Mouse (Mus musculus) neural tube, embryonic 14.5 days (tissue): ENCODE data around the gene Zfp853. TPM values are rescaled to one million over a fixed set of nuclear protein-coding genes. Genes with fewer than 3 reads are reported as not detected.

Experiments used
- ATAC-seq: fragments of 200-750 bp; cut with Nextera tagmentation; 2 replicates; pipeline ENCODE4 v1.8.0; 2017; ENCODE audit warnings: low read depth, mild to moderate bottlenecking, moderate TSS enrichment, moderate library complexity
- H3K27ac ChIP-seq: fragments of 300-500 bp; sonication (generic); 2 replicates; pipeline ENCODE4 v1.5.1; 2014; ENCODE audit warnings: low read depth, mild to moderate bottlenecking, control low read depth, low read length, moderate library complexity, mixed read lengths
- H3K27me3 ChIP-seq: fragments of 300-500 bp; sonication (generic); 2 replicates; pipeline ENCODE4 v1.6.1; 2014; ENCODE audit warnings: low read length; ENCODE audit not compliant: control insufficient read depth, insufficient read depth
- H3K36me3 ChIP-seq: fragments of 300-500 bp; sonication (generic); 2 replicates; pipeline ENCODE4 v1.6.1; 2014; ENCODE audit warnings: low read length, mixed read lengths; ENCODE audit not compliant: control insufficient read depth, insufficient read depth
- H3K4me1 ChIP-seq: fragments of 300-500 bp; sonication (generic); 2 replicates; pipeline ENCODE4 v1.6.1; 2014; ENCODE audit warnings: low read length; ENCODE audit not compliant: control insufficient read depth, insufficient read depth
- H3K4me2 ChIP-seq: fragments of 300-500 bp; sonication (generic); 2 replicates; pipeline ENCODE4 v1.6.1; 2014; ENCODE audit warnings: mild to moderate bottlenecking, low read depth, low read length, control low read depth
- H3K4me3 ChIP-seq: fragments of 300-500 bp; sonication (generic); 2 replicates; pipeline ENCODE4 v1.5.1; 2014; ENCODE audit warnings: low read depth, low read length, control low read depth, mixed read lengths
- H3K9ac ChIP-seq: fragments of 300-500 bp; sonication (generic); replicated peaks from 2 replicates; pipeline ENCODE4 v1.6.1; 2014; ENCODE audit warnings: low read depth, mild to moderate bottlenecking, control low read depth, low read length, mixed read lengths
- H3K9me3 ChIP-seq: fragments of 300-500 bp; sonication (generic); 2 replicates; pipeline ENCODE4 v1.6.1; 2016; ENCODE audit warnings: low read length; ENCODE audit not compliant: control insufficient read depth
- WGBS: fragments of 180-500 bp; shearing (Covaris S2); extraction: QIAGEN DNeasy Blood & Tissue Kit; methylation state at CpG from one replicate; pipeline ENCODE4 v1.1.7; 2014; 5-methylcytosine and 5-hydroxymethylcytosine counted together
- polyA plus RNA-seq: library from polyadenylated mRNA; unstranded; fragments of >200 nt; fragmentation: Nextera tagmentation; extraction: Ambion mirVana; gene quantifications from 2 replicates; pipeline ENCODE4 v1.2.1, GENCODE M21; 2014

The Zfp853 gene
- polyA plus RNA-seq, 1 experiment from 2014 or later = 0.29 TPM

DNA sequence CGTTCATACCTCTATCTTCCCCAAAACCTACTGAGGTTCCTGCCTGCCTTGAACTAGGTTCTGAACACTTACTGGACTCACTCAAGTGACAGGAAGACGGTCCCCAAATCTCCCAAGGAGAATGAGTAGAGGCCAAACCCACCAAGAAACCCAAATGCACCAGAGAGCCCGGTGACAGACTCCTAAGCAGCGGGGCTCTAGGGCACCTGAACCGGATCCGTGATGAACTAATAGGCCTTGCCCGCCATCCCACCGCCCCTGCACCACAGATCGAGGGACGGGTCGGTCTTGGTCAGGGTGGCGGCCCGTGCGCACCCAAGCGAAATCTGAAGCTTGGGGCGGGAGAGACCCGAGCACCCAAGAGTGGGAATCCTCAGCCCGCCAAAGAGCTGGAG lies 40.6 kb downstream of the Zfp853 start:
- Histone ChIP-seq H3K4me3 (no peak overlapping the region), H3K27ac (no peak overlapping the region), H3K9me3 (no peaks in the 10 kb centered on the region), H3K4me2 (no peak overlapping the region), H3K9ac (no peak overlapping the region), H3K4me1 (peaks cover 10% of the 10 kb centered on the region), H3K36me3 (peaks cover 43% of the 10 kb centered on the region), H3K27me3 (peaks cover 48% of the 10 kb centered on the region)
- WGBS = 31% methylated on average over 18 of the region's 18 CpGs
- no peak for ATAC-seq

DNA sequence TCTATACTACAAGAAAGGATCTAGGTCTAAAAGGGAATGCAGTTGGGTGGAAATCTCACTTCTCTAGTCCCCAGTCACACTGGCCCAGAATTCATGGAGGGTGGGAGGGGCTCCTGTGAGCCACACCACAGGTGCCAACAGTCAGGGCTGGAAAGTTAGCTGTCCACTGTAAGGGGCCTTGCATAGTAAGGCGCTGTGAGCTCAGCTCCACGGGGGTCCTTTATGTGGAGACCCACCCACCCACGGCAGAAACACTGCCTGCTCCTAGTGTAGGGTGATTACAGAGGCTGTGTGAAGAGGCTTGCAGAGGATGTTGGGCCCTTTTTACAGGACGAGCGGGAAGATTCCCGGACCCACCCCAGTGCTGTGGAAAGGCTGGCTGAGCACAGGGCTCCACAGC lies 41.4 kb downstream of the Zfp853 start:
- Histone ChIP-seq H3K4me1 (peaks cover 10% of the 10 kb centered on the region), H3K4me3 (no peak overlapping the region), H3K36me3 (peaks cover 45% of the 10 kb centered on the region), H3K27me3 (peaks cover 40% of the 10 kb centered on the region), H3K4me2 (no peak overlapping the region), H3K9ac (no peak overlapping the region), H3K9me3 (no peaks in the 10 kb centered on the region), H3K27ac (no peak overlapping the region)
- WGBS = 46% methylated on average over 6 of the region's 6 CpGs
- ATAC-seq = no peak

DNA sequence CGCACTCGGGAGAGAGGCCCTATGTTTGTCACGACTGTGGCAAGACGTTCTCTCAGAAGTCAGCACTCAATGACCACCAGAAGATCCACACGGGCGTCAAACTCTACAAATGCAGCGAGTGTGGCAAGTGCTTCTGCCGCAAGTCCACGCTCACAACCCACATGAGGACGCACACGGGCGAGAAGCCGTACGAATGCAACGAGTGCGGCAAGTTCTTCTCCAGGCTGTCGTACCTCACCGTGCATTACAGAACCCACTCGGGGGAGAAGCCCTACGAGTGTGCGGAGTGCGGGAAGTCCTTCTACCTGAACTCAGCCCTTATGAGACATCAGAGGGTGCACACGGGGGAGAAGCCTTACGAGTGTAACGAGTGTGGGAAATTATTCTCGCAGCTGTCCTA lies 48.5 kb downstream of the Zfp853 start:
- WGBS = 97% methylated on average over 26 of the region's 26 CpGs

More for the DNA sequence above, 48.5 kb downstream of the Zfp853 start:
- H3K27ac ChIP-seq = no peak overlapping the region
- no peak overlapping the region for H3K4me2 ChIP-seq
- peaks cover 73% of the 10 kb centered on the region for H3K36me3 ChIP-seq
- no peak for ATAC-seq
- no peak overlapping the region for H3K9ac ChIP-seq
- no peak overlapping the region for H3K4me3 ChIP-seq
- H3K9me3 ChIP-seq = no peaks in the 10 kb centered on the region
- no peaks in the 10 kb centered on the region for H3K4me1 ChIP-seq
- H3K27me3 ChIP-seq = no peaks in the 10 kb centered on the region

Other genes with a start within 250 kb of the Zfp853 start
- 25.0 and 36.8 TPM in 2 replicates for gene Rnf216, start 180.6 kb downstream of the Zfp853 start, polyA plus RNA-seq
- gene Olfr718-ps1, start 146.0 kb downstream of the Zfp853 start, polyA plus RNA-seq = 0.04 TPM in 1 of 2 replicates, not detected in the other
- gene Rbak, start 112.8 kb downstream of the Zfp853 start, polyA plus RNA-seq = 16.6 and 20.9 TPM in 2 replicates
- not detected in 2 replicates for gene Spdye4b, start 112.6 kb downstream of the Zfp853 start, polyA plus RNA-seq
- 0.15 TPM in 1 of 2 replicates, not detected in the other for gene Spdye4a, start 66.7 kb downstream of the Zfp853 start, polyA plus RNA-seq
- 24.0 and 31.0 TPM in 2 replicates for gene Zfp12, start 58.5 kb downstream of the Zfp853 start, polyA plus RNA-seq
- gene Zfp316, start 23.6 kb downstream of the Zfp853 start, polyA plus RNA-seq = 5.2 and 7.0 TPM in 2 replicates
- 20.1 and 29.0 TPM in 2 replicates for gene E130309D02Rik, start 21.7 kb upstream of the Zfp853 start, polyA plus RNA-seq
- 81.2 and 84.9 TPM in 2 replicates for gene Zdhhc4, start 35.6 kb upstream of the Zfp853 start, polyA plus RNA-seq
- gene Grid2ip, start 63.7 kb upstream of the Zfp853 start, polyA plus RNA-seq = 0.24 and 0.44 TPM in 2 replicates
- 114 and 146 TPM in 2 replicates for gene Kdelr2, start 110.2 kb upstream of the Zfp853 start, polyA plus RNA-seq
- gene Daglb, start 171.0 kb upstream of the Zfp853 start, polyA plus RNA-seq = 21.3 and 21.7 TPM in 2 replicates
- 454 and 468 TPM in 2 replicates for gene Rac1, start 234.4 kb upstream of the Zfp853 start, polyA plus RNA-seq